Mouse (Mus musculus) cerebellum, postnatal 25 days (tissue): ENCODE results near the gene H2-Eb2.
A peak's percentile ranks its signal among the peaks of the same experiment; 100 is the strongest.

Experiments used
- DNase-seq, 2 experiments: peaks; one replicate each; pipeline ENCODE4 v3.0.0; 2021; ENCODE audit warnings: mixed read lengths in 2 of 2

The H2-Eb2 gene

DNA sequence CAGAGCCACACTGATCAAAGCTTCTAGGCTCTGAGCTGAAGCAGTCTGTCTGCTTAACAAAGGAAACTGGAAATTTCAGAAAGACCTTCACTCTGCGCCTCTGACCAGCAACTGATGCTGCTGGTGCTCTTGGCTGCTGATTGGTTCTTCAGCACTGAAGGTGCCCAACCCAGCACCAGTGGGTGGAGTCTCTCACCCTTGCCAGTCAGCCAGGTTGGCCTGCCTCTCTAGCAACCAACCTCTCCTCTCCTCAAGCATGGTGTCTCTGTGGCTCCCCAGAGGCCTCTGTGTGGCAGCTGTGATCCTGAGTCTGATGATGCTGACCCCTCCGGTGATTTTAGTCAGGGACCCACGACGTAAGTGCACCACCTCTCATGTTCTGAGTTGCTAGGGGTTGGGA is at the start of gene H2-Eb2:
TSS of gene H2-Eb2 (plus strand) at position 230 of the 400 bp plus-strand sequence.
- no peak for DNase-seq

DNA sequence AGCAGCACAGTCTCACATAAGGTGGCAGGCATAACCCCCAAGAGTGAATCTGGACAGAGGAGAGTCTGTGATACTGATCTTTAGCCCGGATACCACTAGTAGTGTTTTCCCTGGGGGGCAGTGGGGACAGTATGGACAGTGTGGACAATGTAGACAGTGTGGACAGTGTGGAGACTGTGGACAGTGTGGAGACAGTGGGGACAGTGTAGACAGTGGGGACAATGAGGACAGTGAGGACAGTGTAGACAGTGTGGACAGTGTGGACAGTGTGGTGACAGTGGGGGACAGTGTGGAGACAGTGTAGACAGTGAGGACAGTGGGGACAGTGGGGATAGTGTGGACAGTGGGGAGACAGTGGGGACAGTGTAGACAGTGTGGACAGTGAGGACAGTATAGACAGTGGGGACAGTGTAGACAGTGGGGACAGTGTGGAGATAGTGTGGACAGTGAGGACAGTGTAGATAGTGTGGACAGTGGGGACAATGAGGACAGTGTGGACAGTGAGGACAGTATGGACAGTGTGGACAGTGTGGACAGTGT is 44.9 kb upstream of the H2-Eb2 start:
- no peak for DNase-seq

DNA sequence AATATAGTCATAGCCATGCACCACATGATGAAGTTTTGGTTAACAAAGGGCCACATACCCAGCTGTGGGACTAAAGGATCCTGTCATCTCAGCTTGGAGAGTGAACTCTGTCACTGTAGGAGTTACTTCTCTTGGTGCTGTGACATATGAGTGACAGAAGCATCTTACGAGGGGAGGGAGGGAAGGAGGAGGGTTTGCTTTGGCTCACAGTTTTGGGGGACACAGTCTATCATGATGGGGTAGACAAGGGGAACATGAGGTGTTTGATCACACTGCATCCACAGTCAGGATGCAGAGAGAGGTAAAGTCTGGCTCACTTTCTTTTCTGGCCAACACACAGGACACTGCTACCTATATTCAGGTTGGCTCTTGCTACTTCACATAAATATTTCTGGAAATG is 43.6 kb upstream of the H2-Eb2 start:
- no peak for DNase-seq

DNA sequence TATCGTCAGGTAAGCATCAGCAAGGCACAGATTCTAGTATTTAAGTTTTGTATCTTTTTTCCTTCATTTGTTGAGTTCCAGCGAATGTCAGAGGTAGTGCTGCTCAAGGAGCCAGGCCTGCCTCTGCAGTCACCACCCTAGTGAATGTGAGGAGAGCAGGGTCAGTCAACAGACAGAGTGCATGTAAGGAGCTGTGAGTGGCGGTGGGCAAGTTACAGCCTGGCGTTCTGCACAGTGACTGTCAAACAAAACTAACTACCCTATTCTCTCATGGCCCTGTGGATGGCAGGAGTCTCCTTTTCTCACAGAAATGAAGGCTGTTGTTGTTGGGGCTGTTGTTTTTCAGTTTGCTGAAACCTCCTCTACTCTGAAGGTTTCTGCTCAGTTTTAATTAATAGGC is 40.1 kb upstream of the H2-Eb2 start:
- DNase-seq = no peak

- peak in 1 of 2 experiments; percentile 23 for DNase-seq
Observed at GRCm38 (mm10) chr17:34285848-34286247, 39.6 kb upstream of the H2-Eb2 start.

- DNase-seq = no peak
Observed at GRCm38 (mm10) chr17:34286501-34286900, 39.0 kb upstream of the H2-Eb2 start.

- no peak for DNase-seq
Observed at GRCm38 (mm10) chr17:34286999-34287398, 38.5 kb upstream of the H2-Eb2 start.

DNA sequence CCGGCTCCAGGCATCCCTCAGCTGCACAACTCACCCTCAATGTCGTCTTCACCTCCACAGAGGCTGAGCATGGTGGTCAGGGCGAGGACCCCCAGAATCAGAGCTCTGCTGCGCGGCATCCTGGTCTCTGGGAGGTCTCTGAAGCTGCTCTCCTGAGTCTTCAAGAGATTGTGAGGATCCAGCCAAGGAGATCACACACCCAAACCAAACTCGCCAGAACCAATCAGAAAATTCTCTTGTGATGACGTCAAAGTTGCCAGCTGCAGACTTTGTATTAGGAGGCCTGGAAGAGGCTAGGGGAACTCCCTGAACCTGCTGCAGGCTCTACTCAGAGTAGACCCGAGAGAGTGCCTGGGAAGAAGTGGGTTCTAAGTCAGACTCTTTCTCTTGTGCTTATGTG is 37.8 kb upstream of the H2-Eb2 start, which contains the start of gene H2-Aa:
TSS of gene H2-Aa (minus strand) at position 176 of the 400 bp plus-strand sequence.
- DNase-seq = peak; percentile 57 to 69

GRCm38 (mm10) chr17:34288131-34288530 is 37.3 kb upstream of the H2-Eb2 start:
- no peak for DNase-seq

GRCm38 (mm10) chr17:34291609-34292008 is 33.9 kb upstream of the H2-Eb2 start:
- DNase-seq = peak; percentile 56 to 73

- no peak for DNase-seq
Observed at GRCm38 (mm10) chr17:34292570-34292969, 32.9 kb upstream of the H2-Eb2 start.

- no peak for DNase-seq
Observed at GRCm38 (mm10) chr17:34293533-34293932, 31.9 kb upstream of the H2-Eb2 start.

- no peak for DNase-seq
Observed at GRCm38 (mm10) chr17:34294249-34294648, 31.2 kb upstream of the H2-Eb2 start.

GRCm38 (mm10) chr17:34295307-34295706 is 30.2 kb upstream of the H2-Eb2 start:
- DNase-seq = no peak

- DNase-seq = peak; percentile 31
Observed at GRCm38 (mm10) chr17:34295891-34296794, 29.3 kb upstream of the H2-Eb2 start.

- no peak for DNase-seq
Observed at GRCm38 (mm10) chr17:34299356-34299755, 26.1 kb upstream of the H2-Eb2 start.

DNA sequence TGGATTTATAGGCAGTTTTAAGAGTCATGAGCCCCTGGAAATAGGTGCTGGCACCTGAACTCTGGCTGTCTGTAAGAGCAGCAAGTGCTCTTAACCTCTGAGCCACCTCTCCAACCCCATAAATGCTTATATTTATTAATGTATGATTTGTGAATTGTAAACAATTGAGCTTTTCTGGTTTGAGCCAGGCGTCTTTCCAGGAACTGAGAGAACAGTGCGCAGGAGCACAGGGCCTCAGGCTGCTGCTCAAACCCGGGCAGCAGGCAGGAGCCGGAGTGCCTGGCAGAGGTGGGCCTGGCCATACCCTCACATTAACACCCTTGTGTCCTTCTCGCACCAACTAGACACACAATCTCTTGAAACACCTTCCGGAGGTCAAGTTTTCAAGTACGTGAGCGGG is 25.4 kb upstream of the H2-Eb2 start:
- DNase-seq = no peak

DNA sequence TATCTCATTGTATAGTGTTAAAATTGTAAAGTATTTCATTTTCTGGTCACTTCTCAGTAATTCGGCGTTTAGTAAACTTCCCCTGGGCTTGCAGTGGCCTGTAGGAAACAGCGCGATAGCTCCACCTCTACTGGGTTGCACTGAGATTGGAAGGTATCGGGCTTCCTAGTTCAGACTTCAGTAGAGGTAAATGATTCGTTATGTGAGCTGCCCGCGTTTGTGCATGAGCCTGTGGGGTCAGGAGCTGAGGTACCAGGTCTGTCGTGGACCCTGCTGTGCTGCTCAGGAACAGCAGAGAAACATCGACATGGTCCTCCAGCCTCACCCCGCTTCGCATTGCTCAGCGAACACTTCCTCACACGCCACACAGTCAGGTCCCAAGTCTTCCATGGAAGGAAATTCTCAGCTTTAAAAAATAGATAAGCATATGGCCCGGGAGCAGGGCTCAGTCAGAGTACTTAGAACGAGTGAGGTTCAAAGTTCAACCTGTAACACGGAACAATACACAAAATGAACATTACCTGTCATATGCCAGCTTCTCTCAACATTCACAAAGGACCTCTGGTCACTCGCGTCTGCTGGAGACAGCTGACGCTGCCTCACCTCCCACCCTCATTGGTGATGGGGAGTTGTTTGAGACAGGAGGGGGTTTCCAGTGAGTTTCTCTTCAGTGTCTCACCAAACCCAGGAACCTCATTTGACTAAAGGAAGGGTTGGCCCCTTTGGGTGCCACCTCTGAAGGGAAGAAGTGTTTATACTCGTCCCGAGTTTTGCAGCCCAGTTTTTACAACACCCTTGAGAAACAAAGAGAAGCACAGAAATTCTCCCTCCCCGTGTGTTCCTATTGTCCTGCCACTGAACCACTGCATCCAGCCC is 24.5 kb upstream of the H2-Eb2 start:
- no peak for DNase-seq

GRCm38 (mm10) chr17:34301670-34302190 is 23.7 kb upstream of the H2-Eb2 start:
- DNase-seq = no peak

DNA sequence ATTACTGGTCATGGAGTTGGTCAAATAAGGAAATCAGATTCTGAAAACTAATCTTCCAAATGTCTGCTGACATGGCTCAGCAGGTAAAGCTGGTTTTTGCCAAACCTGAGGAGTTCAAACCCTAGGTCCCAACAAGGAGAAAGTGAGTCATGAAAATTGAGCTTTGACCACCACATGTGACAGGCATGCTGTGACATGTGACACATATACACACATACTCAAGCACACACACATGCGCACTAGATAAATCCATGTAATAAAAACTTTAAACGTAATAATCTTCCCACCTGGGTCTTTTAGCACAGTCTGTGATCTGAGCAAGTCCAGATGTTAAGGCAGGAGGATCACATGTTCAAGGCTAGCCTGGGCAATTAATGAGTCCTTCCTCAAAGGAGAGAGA is 21.7 kb upstream of the H2-Eb2 start:
- DNase-seq = no peak

DNA sequence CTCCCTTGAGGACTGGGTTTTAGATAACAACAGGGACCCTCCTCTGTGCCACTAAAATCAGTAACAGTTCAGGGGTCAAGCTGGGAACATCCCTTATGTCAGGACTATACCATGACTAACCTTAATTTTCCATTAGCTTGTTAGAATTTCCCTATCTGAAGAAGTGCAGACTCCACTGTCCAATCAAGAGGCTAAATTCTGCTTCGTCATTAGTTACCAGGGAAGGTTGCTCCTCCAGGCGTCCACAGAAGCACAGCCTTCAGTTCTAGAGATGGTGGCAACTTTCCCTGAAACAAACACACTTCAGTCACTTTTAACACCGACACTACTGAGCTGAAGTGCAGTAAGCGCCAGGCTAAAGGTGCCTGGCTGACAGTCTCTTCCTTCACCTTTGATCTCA is 20.7 kb upstream of the H2-Eb2 start:
- peak; percentile 25 to 48 for DNase-seq

GRCm38 (mm10) chr17:34305380-34306030 is 20.0 kb upstream of the H2-Eb2 start, which contains the start of gene H2-Eb1:
H2-Eb1 (plus strand) TSS chr17:34305867.
- peak; percentile 74 to 81 for DNase-seq
